Mouse (Mus musculus) embryonic fibroblast, embryonic 13.5 days (primary cell): ENCODE data around the gene Lrba.

Experiments used
- CTCF ChIP-seq: IDR thresholded peaks from 2 replicates; pipeline ENCODE4 v1.5.1; 2011; ENCODE audit warnings: mild to moderate bottlenecking, control low read depth, low read length, moderate library complexity, borderline replicate concordance; ENCODE audit not compliant: insufficient read depth
- POLR2A ChIP-seq: IDR thresholded peaks from 2 replicates; pipeline ENCODE4 v1.6.1; 2011; ENCODE audit warnings: low read depth, mild to moderate bottlenecking, control low read depth, low read length, moderate library complexity

DNA sequence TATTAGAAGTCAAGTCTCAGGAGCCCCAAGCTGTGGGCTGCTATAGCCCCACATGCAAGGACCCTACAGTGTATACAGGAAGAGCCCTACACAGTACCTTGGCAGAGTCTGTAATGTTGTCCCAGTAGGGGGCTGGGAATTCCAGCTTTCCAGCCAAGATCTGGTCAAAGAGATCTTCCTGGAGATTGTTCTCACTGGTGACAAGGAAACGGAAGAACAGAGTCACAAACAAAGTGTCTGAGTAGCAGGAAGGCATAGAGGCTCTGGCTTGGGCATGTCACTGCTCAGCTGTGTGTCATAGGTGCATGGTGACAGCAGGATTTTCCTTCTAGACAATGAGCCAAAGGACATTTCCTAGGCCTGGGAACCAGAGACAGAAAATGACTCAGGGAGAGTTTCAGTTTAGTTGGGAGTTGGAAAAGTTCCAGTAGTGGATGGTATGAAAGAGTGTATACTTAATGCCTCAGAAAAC is 569.3 kb downstream of the Lrba start:
- no peak for TF ChIP-seq CTCF
- TF ChIP-seq POLR2A, result no peak
